Mouse (Mus musculus) heart, adult 2 months (tissue): ENCODE data around the gene Mgarp. TPM values are rescaled to one million over a fixed set of nuclear protein-coding genes. Genes with fewer than 3 reads are reported as not detected.
"Not testable (repeated sequence)": the region's sequence is repeated elsewhere in the genome, so short reads cannot be mapped to it uniquely, and the experiment has no call there.

Experiments used
- DNase-seq, 2 experiments: peaks; one replicate each; pipeline ENCODE4 v3.0.0; 2021
- H3K27ac ChIP-seq: fragments of 200-600 bp; 2 replicates; pipeline ENCODE4 v1.8.1; 2022
- H3K27me3 ChIP-seq: fragments of 200-500 bp; 2 replicates; pipeline ENCODE4 v1.6.1; 2012; ENCODE audit warnings: mild to moderate bottlenecking, low read length, inconsistent platforms, mixed read lengths; ENCODE audit not compliant: control insufficient read depth, insufficient read depth
- H3K36me3 ChIP-seq: fragments of 200-500 bp; 2 replicates; pipeline ENCODE4 v1.6.1; 2012; ENCODE audit warnings: low read length, inconsistent platforms; ENCODE audit not compliant: control insufficient read depth, insufficient read depth
- H3K4me1 ChIP-seq: fragments of 200-500 bp; 2 replicates; pipeline ENCODE4 v1.6.1; 2011; ENCODE audit warnings: low read length; ENCODE audit not compliant: control insufficient read depth, insufficient read depth
- H3K4me3 ChIP-seq: fragments of 200-600 bp; 2 replicates; pipeline ENCODE4 v1.8.1; 2022
- H3K79me2 ChIP-seq: fragments of 200-500 bp; replicated peaks from 2 replicates; pipeline ENCODE4 v1.6.1; 2012; ENCODE audit warnings: mild to moderate bottlenecking, inconsistent platforms, low read length, moderate library complexity, mixed read lengths; ENCODE audit not compliant: control insufficient read depth, insufficient read depth
- H3K9ac ChIP-seq: fragments of 200-500 bp; 2 replicates; pipeline ENCODE4 v1.6.1; 2012; ENCODE audit warnings: low read depth, mild to moderate bottlenecking, control low read depth, inconsistent platforms, low read length, mixed read lengths
- CTCF ChIP-seq: fragments of 200-600 bp; IDR thresholded peaks from 2 replicates; pipeline ENCODE4 v1.8.1; 2022; ENCODE audit warnings: antibody characterized with exemption, mild to moderate bottlenecking, moderate library complexity
- EP300 ChIP-seq: fragments of 200-500 bp; IDR thresholded peaks from 2 replicates; pipeline ENCODE4 v1.6.1; 2011; ENCODE audit warnings: low read depth, low read length, control low read depth; ENCODE audit not compliant: insufficient read depth
- POLR2A ChIP-seq: fragments of 200-500 bp; IDR thresholded peaks from 2 replicates; pipeline ENCODE4 v1.6.1; 2011; ENCODE audit warnings: mild to moderate bottlenecking, low read depth, low read length, control low read depth; ENCODE audit not compliant: insufficient read depth
- WGBS: fragments of 180-500 bp; shearing (Covaris S2); methylation state at CpG from one replicate; pipeline ENCODE4 v1.1.7; 2018; 5-methylcytosine and 5-hydroxymethylcytosine counted together
- intact Hi-C: fragments of 180-260 bp; cut with DNase I; formaldehyde crosslinking; loops from one replicate; pipeline ENCODE4 v1.15.1; 2025
- polyA plus RNA-seq: library from polyadenylated mRNA; depleted of rRNA; stranded (reverse); fragments of >200 nt; gene quantifications from 2 replicates; pipeline ENCODE4 v1.2.3, GENCODE M21; 2012
- total RNA-seq, 2 experiments: library from RNA; stranded (reverse); gene quantifications; 2 replicates each; pipeline ENCODE4 v1.2.3; 2021

The Mgarp gene
- total and polyA plus RNA-seq, 3 experiments, result 0.12 to 0.70 TPM; not detected in 1

DNA sequence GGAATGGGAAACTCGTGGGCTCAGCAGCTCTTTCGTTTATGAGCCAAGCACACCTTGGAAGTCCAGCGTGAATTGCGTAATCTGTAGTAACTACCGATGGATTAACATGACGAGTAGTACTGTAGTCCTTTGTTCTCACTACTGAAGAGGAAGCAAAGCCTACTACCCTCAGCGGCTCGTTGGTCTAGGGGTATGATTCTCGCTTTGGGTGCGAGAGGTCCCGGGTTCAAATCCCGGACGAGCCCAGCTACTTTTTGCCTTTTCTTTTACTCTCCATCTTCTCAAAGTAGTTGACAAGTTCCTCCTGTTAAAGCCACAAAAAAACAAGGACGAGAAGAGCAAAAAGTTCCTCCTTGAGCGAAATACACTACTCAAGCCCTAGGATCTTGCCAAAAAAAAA, 38.4 kb downstream of the Mgarp start:
- TF ChIP-seq CTCF, result no peak
- Histone ChIP-seq H3K9ac (no peak overlapping the region), H3K27me3 (no peaks in the 10 kb centered on the region), H3K79me2 (no peaks in the 10 kb centered on the region), H3K4me1 (no peaks in the 10 kb centered on the region; the same call in 1 of the 2 replicates), H3K27ac (no peak overlapping the region), H3K36me3 (no peaks in the 10 kb centered on the region), H3K4me3 (peak overlapping the region; percentile 16; the same call in 1 of the 2 replicates)
- 28% methylated on average over 15 of the region's 15 CpGs for WGBS
- peak; percentile 65 to 73 for DNase-seq
- intact Hi-C loops, result no loop called here

- intact Hi-C loops, result no loop called here
- no peak overlapping the region; the same call in 1 of the 2 replicates for H3K4me3 ChIP-seq
Measured at GRCm38 (mm10) chr3:51357624-51358023, 38.9 kb downstream of the Mgarp start.

GRCm38 (mm10) chr3:51357078-51357477, 39.5 kb downstream of the Mgarp start:
- Histone ChIP-seq H3K79me2 (no peaks in the 10 kb centered on the region), H3K9ac (no peak overlapping the region), H3K27me3 (no peaks in the 10 kb centered on the region), H3K36me3 (no peaks in the 10 kb centered on the region), H3K4me1 (no peaks in the 10 kb centered on the region; the same call in 1 of the 2 replicates), H3K4me3 (no peak overlapping the region), H3K27ac (no peak overlapping the region)
- no peak for DNase-seq
- intact Hi-C loops, result no loop called here
- whole genome bisulfite sequencing, result 25% methylated on average over 5 of the region's 5 CpGs
- no peak for TF ChIP-seq CTCF
- TF ChIP-seq POLR2A, result no peak
- TF ChIP-seq EP300, result no peak

More at GRCm38 (mm10) chr3:51357624-51358023, 38.9 kb downstream of the Mgarp start:
- H3K27ac ChIP-seq, result no peak overlapping the region
- no peaks in the 10 kb centered on the region; the same call in 1 of the 2 replicates for H3K4me1 ChIP-seq
- H3K27me3 ChIP-seq, result no peaks in the 10 kb centered on the region
- 69% methylated on average over 14 of the region's 14 CpGs for WGBS
- H3K9ac ChIP-seq, result no peak overlapping the region
- no peak for TF ChIP-seq EP300
- TF ChIP-seq POLR2A, result no peak
- no peaks in the 10 kb centered on the region for H3K79me2 ChIP-seq
- H3K36me3 ChIP-seq, result no peaks in the 10 kb centered on the region
- DNase-seq, result no peak

DNA sequence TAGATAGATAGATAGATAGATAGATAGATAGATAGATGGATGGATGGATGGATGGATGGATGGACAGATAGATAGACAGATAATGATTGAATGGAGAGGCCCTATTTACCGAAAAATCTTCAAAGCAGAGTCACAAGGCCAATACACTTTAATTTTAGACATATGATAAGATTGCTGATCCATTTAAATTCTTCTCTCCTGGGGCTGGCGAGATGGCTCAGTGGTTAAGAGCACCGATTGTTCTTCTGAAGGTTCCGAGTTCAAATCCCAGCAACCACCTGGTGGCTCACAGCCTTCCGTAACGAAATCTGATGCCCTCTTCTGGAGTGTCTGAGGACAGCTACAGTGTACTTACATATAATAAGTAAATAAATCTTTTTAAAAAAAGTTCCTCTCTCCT, 41.6 kb downstream of the Mgarp start:
- 89% methylated on average over 6 of the region's 6 CpGs for WGBS
- H3K9ac ChIP-seq, H3K27me3 ChIP-seq, H3K4me3 ChIP-seq, H3K79me2 ChIP-seq, H3K36me3 ChIP-seq, DNase-seq, H3K27ac ChIP-seq, H3K4me1 ChIP-seq: not testable (repeated sequence)
- intact Hi-C loops, result loop anchor here (5.0 kb wide), 1 partner anchor 123 kb away; no protein-coding TSS in a partner anchor

GRCm38 (mm10) chr3:51354034-51354427, 42.5 kb downstream of the Mgarp start:
- WGBS, result 82% methylated on average over 3 of the region's 3 CpGs
- no peak overlapping the region for H3K4me3 ChIP-seq
- no peak overlapping the region for H3K9ac ChIP-seq
- TF ChIP-seq POLR2A (no peak), CTCF (no peak), EP300 (no peak)
- H3K4me1 ChIP-seq, result no peaks in the 10 kb centered on the region; the same call in 1 of the 2 replicates
- H3K79me2 ChIP-seq, result no peaks in the 10 kb centered on the region
- intact Hi-C loops, result loop anchor here (5.0 kb wide), 1 partner anchor 122 kb away; no protein-coding TSS in a partner anchor
- H3K27ac ChIP-seq, result no peak overlapping the region
- DNase-seq, result no peak
- no peaks in the 10 kb centered on the region for H3K27me3 ChIP-seq
- no peaks in the 10 kb centered on the region for H3K36me3 ChIP-seq

GRCm38 (mm10) chr3:51353325-51354033, 43.1 kb downstream of the Mgarp start:
- H3K79me2 ChIP-seq, result no peaks in the 10 kb centered on the region
- no peaks in the 10 kb centered on the region for H3K36me3 ChIP-seq
- no peaks in the 10 kb centered on the region; the same call in 1 of the 2 replicates for H3K4me1 ChIP-seq
- no peak overlapping the region for H3K9ac ChIP-seq
- no peak overlapping the region for H3K27ac ChIP-seq
- WGBS, result 77% methylated on average over 4 of the region's 4 CpGs
- no peaks in the 10 kb centered on the region for H3K27me3 ChIP-seq
- peak; percentile 44 to 78 for DNase-seq
- intact Hi-C loops, result loop anchor here (1.0 to 5.0 kb wide), 2 partner anchors 64 to 121 kb away; no protein-coding TSS in a partner anchor
- H3K4me3 ChIP-seq, result no peak overlapping the region
- 0 out of 2 replicates have a peak, but pooled peaks have one; percentile 63 for TF ChIP-seq EP300
- peak; percentile 95 for TF ChIP-seq CTCF
- no peak for TF ChIP-seq POLR2A
